23 mouse cellular contexts compared by ENCODE assay signal in genomic region chr11:29684272-29684671, GRCm38 (mm10).
"Had no signal": no experiment of that assay in that cellular context is flagged by ENCODE, and none has a peak within 500 bp of the region (broad histone marks: within the 10 kb centered on the region; RNA-seq: fewer than 3 reads in every experiment).

No protein-coding gene starts in this region.

- H3K27ac ChIP-seq: gastrocnemius, adult 2 months; heart, embryonic 10.5 days; hindbrain, embryonic 10.5 days; hindbrain, embryonic 13.5 days; hindbrain, embryonic 15.5 days; hindbrain, postnatal 0 days; layer of hippocampus, adult 2 months; left cerebral cortex, adult 2 months; limb, embryonic 10.5 days; limb, embryonic 12.5 days; liver, embryonic 13.5 days had no signal

- H3K27me3 ChIP-seq: heart, embryonic 12.5 days; hindbrain, embryonic 13.5 days; hindbrain, embryonic 15.5 days; limb, embryonic 12.5 days; liver, embryonic 13.5 days had no signal

- DNase-seq: gastrocnemius, adult 2 months; gastrocnemius, postnatal 10 days; gastrocnemius, postnatal 25 days; heart, adult 18-20 months; heart, postnatal 10 days; heart, postnatal 4 days; kidney, adult 11 months; kidney, adult 8-10 months; kidney, postnatal 10 days; kidney, postnatal 25 days; kidney, postnatal 4 days; liver; liver, embryonic 13.5 days had no signal

- H3K4me1 ChIP-seq: heart, embryonic 10.5 days; heart, embryonic 12.5 days; hindbrain, embryonic 10.5 days; hindbrain, embryonic 13.5 days; hindbrain, embryonic 15.5 days; limb, embryonic 10.5 days; limb, embryonic 12.5 days; liver, embryonic 13.5 days had no signal

- H3K9me3 ChIP-seq: heart, embryonic 10.5 days; heart, embryonic 12.5 days; hindbrain, embryonic 10.5 days; hindbrain, embryonic 13.5 days; hindbrain, embryonic 15.5 days; limb, embryonic 10.5 days; limb, embryonic 12.5 days; liver, embryonic 13.5 days had no signal

- H3K4me3 ChIP-seq: gastrocnemius, adult 2 months; heart, embryonic 10.5 days; heart, embryonic 12.5 days; hindbrain, embryonic 10.5 days; hindbrain, embryonic 13.5 days; hindbrain, embryonic 15.5 days; layer of hippocampus, adult 2 months; left cerebral cortex, adult 2 months; limb, embryonic 10.5 days; limb, embryonic 12.5 days; liver, embryonic 13.5 days had no signal

- H3K9ac ChIP-seq: heart, embryonic 12.5 days; hindbrain, embryonic 13.5 days; hindbrain, embryonic 15.5 days; limb, embryonic 12.5 days; liver, embryonic 13.5 days had no signal

- H3K36me3 ChIP-seq: heart, embryonic 10.5 days; heart, embryonic 12.5 days; hindbrain, embryonic 10.5 days; hindbrain, embryonic 13.5 days; hindbrain, embryonic 15.5 days; limb, embryonic 10.5 days; limb, embryonic 12.5 days; liver, embryonic 13.5 days had no signal
